In genomic region chr2:130461287-130462071, GRCm38 (mm10) we compare ENCODE assay signal across 22 mouse cellular contexts. TPM values are rescaled to one million over a fixed set of nuclear protein-coding genes. Genes with fewer than 3 reads are reported as not detected.
"Had no signal": no experiment of that assay in that cellular context is flagged by ENCODE, and none has a peak within 500 bp of the region (broad histone marks: within the 10 kb centered on the region; RNA-seq: fewer than 3 reads in every experiment).

No protein-coding gene starts in this region.

- DNase-seq: kidney, postnatal 4 days; liver, embryonic 13.5 days; lung, adult 18-20 months; midbrain, embryonic 14.5 days; retina, postnatal 1 day; right cerebral cortex, postnatal 4 days; spleen, adult 18-20 months; thymus, adult 18-20 months; thymus, postnatal 14 days had no signal

- H3K9ac ChIP-seq: limb, embryonic 15.5 days; liver, embryonic 13.5 days; neural tube, embryonic 12.5 days had no signal

- H3K27ac ChIP-seq: left cerebral cortex, adult 2 months; limb, embryonic 15.5 days; liver, embryonic 13.5 days; midbrain, embryonic 10.5 days; neural tube, embryonic 12.5 days had no signal

- ATAC-seq: inflammation-experienced regulatory T-cells, adult 6 months; intestine, postnatal 0 days had no signal

- H3K27me3 ChIP-seq: limb, embryonic 15.5 days; liver, embryonic 13.5 days; neural tube, embryonic 12.5 days had no signal

- H3K4me3 ChIP-seq: left cerebral cortex, adult 2 months; limb, embryonic 15.5 days; liver, embryonic 13.5 days; midbrain, embryonic 10.5 days; neural tube, embryonic 12.5 days had no signal

- H3K4me2 ChIP-seq: limb, embryonic 15.5 days; liver, embryonic 13.5 days; neural tube, embryonic 12.5 days had no signal

- H3K36me3 ChIP-seq: neural tube, embryonic 12.5 days had no signal

- H3K9me3 ChIP-seq: limb, embryonic 15.5 days; liver, embryonic 13.5 days; midbrain, embryonic 10.5 days; neural tube, embryonic 12.5 days had no signal

- H3K4me1 ChIP-seq: limb, embryonic 15.5 days; midbrain, embryonic 10.5 days; neural tube, embryonic 12.5 days had no signal

RNA-seq across cellular contexts. Expression of gene Tmem239, which starts 55.2 kb away (rescaled TPM):
- total RNA-seq: layer of hippocampus, postnatal 25 days; left cerebral cortex, adult 2 months; left cerebral cortex, postnatal 25 days; monocyte, adult 5-6 weeks; neutrophil, adult 5-6 weeks had no signal
- polyA plus RNA-seq: inflammation-experienced regulatory T-cells, adult 6 months; intestine, postnatal 0 days; kidney, embryonic 16.5 days; liver, embryonic 13.5 days; lung, embryonic 16.5 days; midbrain, embryonic 14.5 days; neural tube, embryonic 12.5 days had no signal

RNA-seq across cellular contexts. Expression of gene 1700020A23Rik, which starts 56.4 kb away (rescaled TPM):
- total RNA-seq: layer of hippocampus, postnatal 25 days; left cerebral cortex, adult 2 months; left cerebral cortex, postnatal 25 days; monocyte, adult 5-6 weeks; neutrophil, adult 5-6 weeks had no signal
- polyA plus RNA-seq: inflammation-experienced regulatory T-cells, adult 6 months; intestine, postnatal 0 days; kidney, embryonic 16.5 days; limb, embryonic 11.5 days; limb, embryonic 15.5 days; liver, embryonic 13.5 days; lung, embryonic 16.5 days; midbrain, embryonic 10.5 days; midbrain, embryonic 14.5 days had no signal
